Mouse (Mus musculus) WW6 (cell line): ENCODE results near the gene Hspa4.

Experiments
- DNase-seq: peaks from one replicate; pipeline ENCODE4 v3.0.0-alpha.2; 2013; ENCODE audit warnings: low read depth, low spot score

Gene Hspa4

GRCm38 (mm10) chr11:53252186-53253119 lies 47.8 kb downstream of the Hspa4 start:
- DNase-seq: no peak

- DNase-seq: no peak
These were observed 49.5 kb downstream of the Hspa4 start for GRCm38 (mm10) chr11:53250796-53251195.

GRCm38 (mm10) chr11:53249686-53250085 lies 50.6 kb downstream of the Hspa4 start:
- DNase-seq: no peak

- DNase-seq: no peak
These were observed 54.7 kb downstream of the Hspa4 start for GRCm38 (mm10) chr11:53245561-53245960.

- DNase-seq: peak; percentile 54
These were observed 57.1 kb downstream of the Hspa4 start for GRCm38 (mm10) chr11:53243199-53243598.

GRCm38 (mm10) chr11:53233590-53233989 lies 66.7 kb downstream of the Hspa4 start:
- DNase-seq: no peak

GRCm38 (mm10) chr11:53231836-53232235 lies 68.4 kb downstream of the Hspa4 start:
- DNase-seq: no peak

- no peak for DNase-seq
These were observed 71.2 kb downstream of the Hspa4 start for GRCm38 (mm10) chr11:53229011-53229410.

GRCm38 (mm10) chr11:53210876-53211275 lies 89.4 kb downstream of the Hspa4 start:
- DNase-seq: no peak
